ENCODE assay signal across 12 mouse cellular contexts in the genomic region with DNA sequence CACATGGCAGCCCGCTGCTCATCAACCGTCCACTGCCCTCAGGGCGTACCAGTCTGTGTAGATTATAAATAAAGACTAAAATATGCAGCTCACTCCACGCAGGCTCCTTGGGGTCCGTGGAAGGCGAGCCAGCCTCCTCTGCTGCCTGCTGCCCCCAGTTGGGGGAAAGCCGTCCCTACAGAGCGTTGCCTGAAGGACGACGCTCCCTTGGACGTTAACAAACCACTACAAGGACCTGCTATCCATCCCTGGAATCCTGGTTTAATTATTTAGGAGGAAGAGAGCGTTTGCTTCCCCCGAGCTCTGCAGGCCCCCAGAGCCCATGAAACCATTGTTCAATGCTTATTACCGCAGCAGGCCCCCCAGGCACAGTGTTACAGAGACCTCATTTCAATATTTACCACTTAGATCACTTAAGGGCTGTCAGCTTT.
DNase-seq lines count a peak whose midpoint lies in the region; ATAC-seq and TF ChIP-seq lines count a peak whose summit lies in the region.
"Had no signal": no experiment of that assay in that cellular context is flagged by ENCODE, and none has a peak within 500 bp of the region (broad histone marks: within the 10 kb centered on the region; RNA-seq: fewer than 3 reads in every experiment).

No protein-coding gene starts in this region.

- 0 out of 2 replicates have a peak, but pooled peaks cover under 1% of the 10 kb centered on the region for H3K4me1 ChIP-seq in kidney, embryonic 15.5 days
- H3K4me1 ChIP-seq in hindbrain, embryonic 14.5 days (replicated peaks; ENCODE audit: control insufficient read depth, insufficient read depth, low read length), result peaks cover 12% of the 10 kb centered on the region
- H3K4me1 ChIP-seq in midbrain, embryonic 13.5 days (replicated peaks), result peaks cover 14% of the 10 kb centered on the region

- no peak overlapping the region for H3K9ac ChIP-seq in kidney, embryonic 15.5 days
- no peak overlapping the region for H3K9ac ChIP-seq in hindbrain, embryonic 14.5 days
- H3K9ac ChIP-seq in midbrain, embryonic 13.5 days (replicated peaks), result no peak overlapping the region
- H3K9ac ChIP-seq: lung, embryonic 15.5 days had no signal

- H3K27ac ChIP-seq in kidney, embryonic 15.5 days, result no peak overlapping the region
- no peak overlapping the region for H3K27ac ChIP-seq in hindbrain, embryonic 14.5 days
- peak overlapping the region; percentile 0; the same call in 1 of the 2 replicates for H3K27ac ChIP-seq in midbrain, embryonic 13.5 days
- H3K27ac ChIP-seq in layer of hippocampus, adult 2 months, result no peak overlapping the region
- H3K27ac ChIP-seq: lung, embryonic 15.5 days had no signal

- H3K9me3 ChIP-seq in kidney, embryonic 15.5 days (replicated peaks), result no peaks in the 10 kb centered on the region
- no peaks in the 10 kb centered on the region for H3K9me3 ChIP-seq in hindbrain, embryonic 14.5 days (ENCODE audit: control insufficient read depth, low read length)
- no peaks in the 10 kb centered on the region for H3K9me3 ChIP-seq in midbrain, embryonic 13.5 days
- H3K9me3 ChIP-seq: lung, embryonic 15.5 days had no signal

- H3K36me3 ChIP-seq in kidney, embryonic 15.5 days, result no peaks in the 10 kb centered on the region
- no peaks in the 10 kb centered on the region for H3K36me3 ChIP-seq in hindbrain, embryonic 14.5 days (replicated peaks; ENCODE audit: control insufficient read depth, insufficient read depth)
- no peaks in the 10 kb centered on the region for H3K36me3 ChIP-seq in midbrain, embryonic 13.5 days
- H3K36me3 ChIP-seq: lung, embryonic 15.5 days had no signal

- H3K27me3 ChIP-seq in kidney, embryonic 15.5 days, result peaks cover 33% of the 10 kb centered on the region
- H3K27me3 ChIP-seq in hindbrain, embryonic 14.5 days (ENCODE audit: control insufficient read depth, insufficient read depth, low read length), result peaks cover 10% of the 10 kb centered on the region
- peaks cover 16% of the 10 kb centered on the region; the same call in 1 of the 2 replicates for H3K27me3 ChIP-seq in midbrain, embryonic 13.5 days
- H3K27me3 ChIP-seq: lung, embryonic 15.5 days had no signal

- 50% methylated on average over 14 of the region's 14 CpGs for WGBS in kidney, embryonic 15.5 days
- 23% methylated on average over 14 of the region's 14 CpGs for WGBS in hindbrain, embryonic 14.5 days
- 26% methylated on average over 14 of the region's 14 CpGs for WGBS in midbrain, embryonic 13.5 days

- peak; percentile 10 to 18 for DNase-seq in kidney, postnatal 4 days
- DNase-seq in hindbrain, embryonic 14.5 days (ENCODE audit: low spot score), result peak; percentile 44
- peak; percentile 59 for DNase-seq in retina, postnatal 1 day
- DNase-seq in layer of hippocampus, adult 2 months (ENCODE audit: low spot score in 2 of 2), result no peak
- no peak for DNase-seq in left cerebral cortex, postnatal 10 days (ENCODE audit: extremely low spot score in 1 of 2, low spot score in 2 of 2)
- DNase-seq: cerebellum, adult 11-12 months; kidney, adult 11 months; right cerebral cortex, adult 18-20 months had no signal

- no peak for ATAC-seq in kidney, embryonic 15.5 days (replicated peaks; ENCODE audit: low FRiP score)
- peak; percentile 68; the same call in 1 of the 2 replicates for ATAC-seq in hindbrain, embryonic 14.5 days (ENCODE audit: low FRiP score)
- peak; percentile 90 for ATAC-seq in midbrain, embryonic 13.5 days
- ATAC-seq: CD4-positive, CD25-positive, alpha-beta regulatory T cell, adult 4 months had no signal

- no peak for TF ChIP-seq CTCF in layer of hippocampus, adult 2 months (conservative IDR thresholded peaks at IDR 0.05)

- no peak overlapping the region for H3K4me3 ChIP-seq in kidney, embryonic 15.5 days (replicated peaks)
- H3K4me3 ChIP-seq in hindbrain, embryonic 14.5 days (replicated peaks; ENCODE audit: low read length), result no peak overlapping the region
- no peak overlapping the region for H3K4me3 ChIP-seq in midbrain, embryonic 13.5 days (replicated peaks)
- H3K4me3 ChIP-seq in layer of hippocampus, adult 2 months, result no peak overlapping the region
- H3K4me3 ChIP-seq: lung, embryonic 15.5 days had no signal

- no peak overlapping the region for H3K4me2 ChIP-seq in kidney, embryonic 15.5 days
- no peak overlapping the region; the same call in 1 of the 2 replicates for H3K4me2 ChIP-seq in hindbrain, embryonic 14.5 days (replicated peaks)
- peak overlapping the region; percentile 15 for H3K4me2 ChIP-seq in midbrain, embryonic 13.5 days (replicated peaks)
- H3K4me2 ChIP-seq: lung, embryonic 15.5 days had no signal

- intact Hi-C loops in left cerebral cortex, postnatal 10 days (cut with DNase I), result no loop called here

Comparison
In these comparisons a context has a peak if more than half of its experiments do, and no peak if none do; other contexts are left out.
1. DNase-seq: peak in kidney, postnatal 4 days (2 of 2), hindbrain, embryonic 14.5 days (single experiment) and retina, postnatal 1 day (single experiment); none in layer of hippocampus, adult 2 months (0 of 2) and left cerebral cortex, postnatal 10 days (0 of 2).